Mouse (Mus musculus): ENCODE measurements around the gene Acadl. TPM values are rescaled to one million over a fixed set of nuclear protein-coding genes. Genes with fewer than 3 reads are reported as not detected.

Gene Acadl
- polyA plus RNA-seq, 1 experiment from 2014 or later, result 220 TPM

GRCm38 (mm10) chr1:66820241-66820640 lies 42.8 kb downstream of the Acadl start:
- DNase-seq (ENCODE audit: low read depth, low spot score) (no peak), ATAC-seq (no peak)
- in situ Hi-C loops (cut with MboI; ENCODE audit: low pct_unique_long_range_greater_than_20kb), result no loop called here
- ChIA-PET POLR2A (interaction anchor here (1.9 kb wide), 1 partner anchor 11 kb away, joined by 4 read pairs; no protein-coding TSS in a partner anchor), CTCF (interaction anchor here (1.2 to 2.1 kb wide), 2 partner anchors 9 to 61 kb away, joined by 3 to 10 read pairs; no protein-coding TSS in a partner anchor)
- no peaks in the 10 kb centered on the region for H3K27me3 ChIP-seq
- no peak for TF ChIP-seq CTCF (IDR thresholded peaks at IDR 0.05)

GRCm38 (mm10) chr1:66817865-66818315 lies 45.2 kb downstream of the Acadl start:
- in situ Hi-C loops (cut with MboI; ENCODE audit: low pct_unique_long_range_greater_than_20kb), result no loop called here
- no peaks in the 10 kb centered on the region for H3K27me3 ChIP-seq
- no peak for TF ChIP-seq CTCF (IDR thresholded peaks at IDR 0.05)
- POLR2A ChIA-PET, result interaction anchor here (0.8 to 2.0 kb wide), 4 partner anchors 8 to 46 kb away, joined by 3 to 8 read pairs (median 4); no protein-coding TSS in a partner anchor
- CTCF ChIA-PET, result interaction anchor here (1.0 to 1.1 kb wide), 2 partner anchors 9 to 11 kb away, joined by 3 to 5 read pairs; no protein-coding TSS in a partner anchor
- ATAC-seq, result peak; percentile 14
- no peak for DNase-seq (ENCODE audit: low read depth, low spot score)

GRCm38 (mm10) chr1:66817453-66817839 lies 45.6 kb downstream of the Acadl start, which contains the start of gene Kansl1l:
Gene Kansl1l (minus strand): TSS chr1:66817562.
- DNase-seq (ENCODE audit: low read depth, low spot score), result no peak
- in situ Hi-C loops (cut with MboI; ENCODE audit: low pct_unique_long_range_greater_than_20kb), result no loop called here
- POLR2A ChIA-PET, result interaction anchor here (0.9 to 2.0 kb wide), 3 partner anchors 9 to 46 kb away, joined by 3 to 8 read pairs (median 4); no protein-coding TSS in a partner anchor
- peak; percentile 75 for ATAC-seq
- TF ChIP-seq CTCF (IDR thresholded peaks at IDR 0.05), result no peak
- CTCF ChIA-PET, result interaction anchor here (1.0 to 1.1 kb wide), 2 partner anchors 9 to 11 kb away, joined by 3 to 5 read pairs; no protein-coding TSS in a partner anchor
- no peaks in the 10 kb centered on the region for H3K27me3 ChIP-seq

DNA sequence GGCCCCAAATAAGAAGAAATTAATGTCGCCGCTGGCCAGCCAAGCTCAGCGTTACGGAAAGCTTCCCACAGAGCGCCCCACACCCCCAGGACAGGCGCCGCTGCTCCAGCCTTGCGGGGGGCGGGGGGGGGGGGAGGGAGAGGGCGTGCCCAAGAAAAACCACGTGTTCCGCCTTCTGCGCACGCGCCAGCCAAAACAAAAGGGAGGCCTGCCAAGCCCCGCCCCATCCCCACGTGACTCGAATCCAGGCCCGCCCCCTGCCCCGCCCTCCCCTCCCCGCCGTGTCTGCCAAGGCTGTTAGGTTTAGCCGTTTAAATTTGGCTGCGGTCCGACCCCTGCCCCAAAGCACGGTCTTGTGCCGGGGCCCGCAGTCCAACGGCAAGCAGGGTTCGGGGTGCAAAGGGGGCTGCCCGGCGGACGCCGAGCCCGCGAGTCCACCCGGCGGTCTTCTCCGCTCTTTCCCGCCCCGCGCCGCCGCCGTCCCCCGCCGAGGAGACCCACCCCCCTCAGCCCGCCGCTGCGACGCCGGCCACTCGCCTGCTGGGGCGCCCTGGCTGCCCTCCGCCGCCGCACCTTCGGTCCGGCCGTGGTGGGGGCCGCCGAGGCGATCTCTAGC lies 46.1 kb downstream of the Acadl start:
- no peak for DNase-seq (ENCODE audit: low read depth, low spot score)
- CTCF ChIA-PET, result interaction anchor here (1.2 to 1.7 kb wide), 4 partner anchors 8 to 17 kb away, joined by 4 to 5 read pairs (median 4); no protein-coding TSS in a partner anchor
- in situ Hi-C loops (cut with MboI; ENCODE audit: low pct_unique_long_range_greater_than_20kb), result no loop called here
- ATAC-seq, result peak; percentile 67
- H3K27me3 ChIP-seq, result no peaks in the 10 kb centered on the region
- peak; percentile 44 for TF ChIP-seq CTCF (IDR thresholded peaks at IDR 0.05)
- POLR2A ChIA-PET, result interaction anchor here (0.8 to 2.0 kb wide), 5 partner anchors 9 to 46 kb away, joined by 3 to 8 read pairs (median 5); partner anchors contain the start of gene Acadl

GRCm38 (mm10) chr1:66815941-66816777 lies 46.9 kb downstream of the Acadl start:
- DNase-seq (ENCODE audit: low read depth, low spot score) (no peak), ATAC-seq (peak; percentile 54)
- no peaks in the 10 kb centered on the region for H3K27me3 ChIP-seq
- POLR2A ChIA-PET, result interaction anchor here (0.7 to 2.0 kb wide), 7 partner anchors 10 to 46 kb away, joined by 3 to 8 read pairs (median 5); partner anchors contain the start of gene Acadl
- no peak for TF ChIP-seq CTCF (IDR thresholded peaks at IDR 0.05)
- CTCF ChIA-PET, result interaction anchor here (1.0 to 1.7 kb wide), 5 partner anchors 8 to 22 kb away, joined by 3 to 5 read pairs (median 4); no protein-coding TSS in a partner anchor
- in situ Hi-C loops (cut with MboI; ENCODE audit: low pct_unique_long_range_greater_than_20kb), result no loop called here

DNA sequence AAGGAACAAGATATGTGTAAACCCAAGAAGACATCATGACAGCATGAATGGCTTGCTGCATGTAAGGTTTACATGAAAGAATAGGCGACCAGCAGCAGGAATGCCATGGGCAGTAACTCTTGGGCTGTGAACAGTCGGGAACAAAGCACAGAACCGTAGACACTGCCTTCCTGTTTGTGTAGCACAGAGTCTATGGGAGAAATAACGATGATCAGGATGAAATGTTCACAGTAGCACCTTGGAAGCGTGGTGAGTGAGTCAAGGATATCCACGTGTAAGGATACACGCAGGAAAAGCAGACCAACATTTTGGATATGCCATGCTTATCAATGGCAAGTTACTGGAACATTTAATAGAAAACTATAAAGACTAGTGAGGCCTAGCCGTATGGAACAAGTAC lies 48.3 kb downstream of the Acadl start:
- DNase-seq (ENCODE audit: low read depth, low spot score) (no peak), ATAC-seq (no peak)
- no peak for TF ChIP-seq CTCF (IDR thresholded peaks at IDR 0.05)
- in situ Hi-C loops (cut with MboI; ENCODE audit: low pct_unique_long_range_greater_than_20kb), result no loop called here
- ChIA-PET POLR2A (interaction anchor here (1.6 kb wide), 1 partner anchor 24 kb away, joined by 4 read pairs; no protein-coding TSS in a partner anchor), CTCF (interaction anchor here (0.9 kb wide), 1 partner anchor 24 kb away, joined by 3 read pairs; no protein-coding TSS in a partner anchor)
- no peaks in the 10 kb centered on the region for H3K27me3 ChIP-seq

GRCm38 (mm10) chr1:66813191-66813590 lies 49.9 kb downstream of the Acadl start:
- POLR2A ChIA-PET, result interaction anchor here (1.8 kb wide), 1 partner anchor 25 kb away, joined by 5 read pairs; no protein-coding TSS in a partner anchor
- in situ Hi-C loops (cut with MboI; ENCODE audit: low pct_unique_long_range_greater_than_20kb), result no loop called here
- no peaks in the 10 kb centered on the region for H3K27me3 ChIP-seq
- DNase-seq (ENCODE audit: low read depth, low spot score) (no peak), ATAC-seq (no peak)
- CTCF ChIA-PET, result interaction anchor here (0.7 to 1.6 kb wide), 4 partner anchors 11 to 107 kb away, joined by 3 to 4 read pairs (median 4); no protein-coding TSS in a partner anchor
- TF ChIP-seq CTCF (IDR thresholded peaks at IDR 0.05), result peak; percentile 54

DNA sequence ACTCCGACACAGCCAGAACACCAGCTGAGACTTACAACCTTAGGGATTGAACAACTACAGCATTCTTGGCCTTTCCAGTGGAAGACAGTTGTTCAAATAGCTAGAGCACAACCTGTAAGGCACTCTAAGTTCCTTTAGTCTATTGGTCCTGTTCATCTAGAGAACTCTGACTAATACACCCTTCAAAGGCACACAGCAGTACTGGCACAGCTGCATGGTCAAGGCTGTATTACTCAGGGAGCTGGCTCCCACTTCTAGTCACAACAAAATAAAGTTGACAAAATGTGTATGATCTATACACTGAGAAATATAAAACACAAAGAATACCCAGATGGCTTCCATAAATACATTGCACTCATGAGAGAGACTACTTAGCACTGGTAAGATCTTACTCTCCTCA lies 56.3 kb downstream of the Acadl start:
- TF ChIP-seq CTCF (IDR thresholded peaks at IDR 0.05), result no peak
- ATAC-seq (no peak), DNase-seq (ENCODE audit: low read depth, low spot score) (no peak)
- POLR2A ChIA-PET, result interaction anchor here (0.7 kb wide), 1 partner anchor 9 kb away, joined by 5 read pairs; no protein-coding TSS in a partner anchor
- H3K27me3 ChIP-seq, result no peaks in the 10 kb centered on the region
- CTCF ChIA-PET, result interaction anchor here (1.5 kb wide), 1 partner anchor 9 kb away, joined by 4 read pairs; no protein-coding TSS in a partner anchor
- in situ Hi-C loops (cut with MboI; ENCODE audit: low pct_unique_long_range_greater_than_20kb), result no loop called here

GRCm38 (mm10) chr1:66805408-66805807 lies 57.7 kb downstream of the Acadl start:
- ChIA-PET POLR2A (no interaction called here), CTCF (interaction anchor here (1.4 kb wide), 1 partner anchor 64 kb away, joined by 3 read pairs; no protein-coding TSS in a partner anchor)
- no peaks in the 10 kb centered on the region for H3K27me3 ChIP-seq
- ATAC-seq, result no peak
- peak; percentile 14 for TF ChIP-seq CTCF (IDR thresholded peaks at IDR 0.05)
- DNase-seq (ENCODE audit: low read depth, low spot score), result no peak
- in situ Hi-C loops (cut with MboI; ENCODE audit: low pct_unique_long_range_greater_than_20kb), result no loop called here

GRCm38 (mm10) chr1:66804710-66805109 lies 58.4 kb downstream of the Acadl start:
- ChIA-PET POLR2A (no interaction called here), CTCF (interaction anchor here (1.4 kb wide), 1 partner anchor 63 kb away, joined by 3 read pairs; no protein-coding TSS in a partner anchor)
- DNase-seq (ENCODE audit: low read depth, low spot score), result no peak
- H3K27me3 ChIP-seq, result no peaks in the 10 kb centered on the region
- in situ Hi-C loops (cut with MboI; ENCODE audit: low pct_unique_long_range_greater_than_20kb), result no loop called here
- no peak for TF ChIP-seq CTCF (IDR thresholded peaks at IDR 0.05)
- ATAC-seq, result no peak
